Mouse (Mus musculus) ES-E14 (cell line): Measurements from ENCODE around the gene Trim69. TPM values are rescaled to one million over a fixed set of nuclear protein-coding genes. Genes with fewer than 3 reads are reported as not detected.

Experiments
- DNase-seq: peaks from one replicate; pipeline ENCODE4 v3.0.0-alpha.2; 2013; ENCODE audit warnings: low read depth, low spot score
- H3K27ac ChIP-seq: 2 replicates; pipeline ENCODE4 v1.5.1; 2012; ENCODE audit warnings: low read depth, mild to moderate bottlenecking, low read length, moderate library complexity, mixed read lengths; ENCODE audit not compliant: poor library complexity, insufficient read depth, severe bottlenecking
- H3K36me3 ChIP-seq: 2 replicates; pipeline ENCODE4 v1.6.1; 2012; ENCODE audit warnings: mild to moderate bottlenecking, low read length, moderate library complexity, mixed read lengths; ENCODE audit not compliant: control insufficient read depth, poor library complexity, insufficient read depth, severe bottlenecking
- H3K4me1 ChIP-seq, 2 experiments: fragments of 150-350 bp in 1 of 2; sonication (generic) in 1 of 2; 2 replicates each; pipeline ENCODE4 v1.6.1; 2012; ENCODE audit warnings: low read length in 2 of 2, mild to moderate bottlenecking in 1 of 2, mixed read lengths in 1 of 2; ENCODE audit not compliant: control insufficient read depth in 2 of 2, insufficient read depth in 2 of 2, poor library complexity in 1 of 2
- H3K4me3 ChIP-seq, 2 experiments: fragments of 150-350 bp in 1 of 2; sonication (generic) in 1 of 2; 2 replicates each; pipeline ENCODE4 v1.5.1; 2012; ENCODE audit warnings: low read length in 2 of 2, low read depth in 1 of 2, mild to moderate bottlenecking in 1 of 2, mixed read lengths in 1 of 2; ENCODE audit not compliant: insufficient read depth in 1 of 2, poor library complexity in 1 of 2, severe bottlenecking in 1 of 2
- H3K9ac ChIP-seq: 2 replicates; pipeline ENCODE4 v1.6.1; 2012; ENCODE audit warnings: low read depth, mild to moderate bottlenecking, low read length, mixed read lengths; ENCODE audit not compliant: poor library complexity, insufficient read depth, severe bottlenecking
- H3K9me3 ChIP-seq: fragments of 150-350 bp; sonication (generic); 2 replicates; pipeline ENCODE4 v1.6.1; 2012; ENCODE audit warnings: low read depth, mild to moderate bottlenecking, low read length; ENCODE audit not compliant: control insufficient read depth, insufficient read depth
- CHD2 ChIP-seq: IDR thresholded peaks from 2 replicates; pipeline ENCODE4 v1.6.1; 2014; ENCODE audit warnings: mild to moderate bottlenecking, low read depth, low read length, inconsistent platforms
- HCFC1 ChIP-seq: IDR thresholded peaks from 2 replicates; pipeline ENCODE4 v1.6.1; 2012; ENCODE audit warnings: low read length, inconsistent platforms, borderline replicate concordance; ENCODE audit not compliant: insufficient read depth
- MAFK ChIP-seq: IDR thresholded peaks from 2 replicates; pipeline ENCODE4 v1.6.1; 2014; ENCODE audit warnings: mild to moderate bottlenecking, low read depth, low read length, inconsistent platforms; ENCODE audit not compliant: insufficient read depth
- ZC3H11A ChIP-seq: IDR thresholded peaks from 2 replicates; pipeline ENCODE4 v1.6.1; 2012; ENCODE audit warnings: low read depth, mild to moderate bottlenecking, inconsistent platforms, low read length, borderline replicate concordance
- ZNF384 ChIP-seq: IDR thresholded peaks from 2 replicates; pipeline ENCODE4 v1.6.1; 2012; ENCODE audit warnings: low read depth, low read length, inconsistent platforms
- in situ Hi-C, 2 experiments: fragments of 600-800 bp; cut with MboI; formaldehyde crosslinking; loops; one replicate each; pipeline ENCODE4 v1.15.1; 2025; ENCODE audit warnings: low sequenced_read_pairs in 2 of 2, inconsistent platforms in 1 of 2; ENCODE audit not compliant: unreplicated experiment in 2 of 2
- total RNA-seq: library from RNA; depleted of rRNA; stranded (reverse); fragments of 300-350 nt; gene quantifications from 2 replicates; pipeline ENCODE4 v1.2.3, GENCODE M21; 2012

Gene Trim69
- total RNA-seq, 1 experiment: not detected

DNA sequence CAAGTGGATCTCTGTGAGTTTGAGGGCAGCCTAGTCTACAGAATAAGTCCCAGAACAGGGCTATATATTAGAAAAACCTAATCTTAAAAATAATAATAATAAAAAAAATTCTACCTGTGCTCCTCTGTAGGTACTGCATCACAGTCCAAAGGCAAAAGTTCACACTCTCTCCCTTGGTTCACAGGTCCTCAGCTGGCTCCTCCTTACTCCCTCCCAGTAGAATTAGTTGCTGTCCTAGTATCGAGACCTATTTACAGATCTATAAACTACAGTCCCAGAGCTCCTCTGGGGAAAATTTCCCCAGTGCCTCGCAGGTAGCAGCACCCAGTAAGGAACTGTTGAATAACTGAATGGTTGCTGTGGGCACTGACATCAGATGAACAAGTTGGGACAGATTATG lies 19.7 kb upstream of the Trim69 start:
- no peaks in the 10 kb centered on the region for H3K36me3 ChIP-seq
- H3K4me3 ChIP-seq: no peak overlapping the region
- no peaks in the 10 kb centered on the region for H3K4me1 ChIP-seq
- DNase-seq: no peak
- TF ChIP-seq ZC3H11A (no peak), ZNF384 (no peak), CHD2 (no peak), MAFK (no peak), HCFC1 (no peak)
- H3K9me3 ChIP-seq: no peaks in the 10 kb centered on the region
- no peak overlapping the region for H3K9ac ChIP-seq
- in situ Hi-C loops: no loop called here
- no peak overlapping the region for H3K27ac ChIP-seq

DNA sequence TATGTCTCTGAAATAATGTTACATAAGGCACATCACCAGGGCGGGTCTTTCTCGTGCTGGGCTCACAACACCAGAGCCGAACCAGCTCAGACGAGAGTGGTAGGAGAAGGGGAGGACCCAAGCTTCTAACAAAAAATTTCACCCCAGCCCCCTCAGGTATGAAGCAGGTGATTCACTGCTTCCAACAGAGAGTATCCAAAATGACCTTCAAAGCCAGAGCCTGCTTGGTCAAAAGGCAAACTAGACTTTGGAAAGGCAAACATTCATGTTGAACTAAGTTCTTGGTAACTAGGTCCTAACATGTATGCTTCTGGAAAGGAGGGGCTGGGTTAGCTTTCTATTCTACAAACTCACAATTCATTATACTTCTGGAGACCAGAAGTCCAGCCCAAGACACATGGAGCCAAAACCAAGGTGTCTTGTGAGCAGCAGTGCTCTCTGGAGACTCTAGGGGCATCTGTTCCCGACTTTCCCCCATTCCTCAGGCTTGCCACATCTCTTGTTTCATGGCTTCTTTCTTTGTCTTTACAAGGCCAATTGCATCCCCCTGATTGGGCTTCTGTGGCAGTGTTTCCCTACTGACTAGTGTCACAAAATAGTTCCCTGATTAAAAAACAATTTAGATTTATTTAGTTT lies 19.1 kb upstream of the Trim69 start:
- H3K9me3 ChIP-seq: no peaks in the 10 kb centered on the region
- no peaks in the 10 kb centered on the region for H3K4me1 ChIP-seq
- TF ChIP-seq MAFK: no peak
- no peak for TF ChIP-seq ZC3H11A
- TF ChIP-seq CHD2: no peak
- no peak for TF ChIP-seq HCFC1
- no peak for TF ChIP-seq ZNF384
- no peak overlapping the region for H3K9ac ChIP-seq
- H3K4me3 ChIP-seq: no peak overlapping the region
- H3K27ac ChIP-seq: no peak overlapping the region
- in situ Hi-C loops: no loop called here
- DNase-seq: no peak
- H3K36me3 ChIP-seq: no peaks in the 10 kb centered on the region

DNA sequence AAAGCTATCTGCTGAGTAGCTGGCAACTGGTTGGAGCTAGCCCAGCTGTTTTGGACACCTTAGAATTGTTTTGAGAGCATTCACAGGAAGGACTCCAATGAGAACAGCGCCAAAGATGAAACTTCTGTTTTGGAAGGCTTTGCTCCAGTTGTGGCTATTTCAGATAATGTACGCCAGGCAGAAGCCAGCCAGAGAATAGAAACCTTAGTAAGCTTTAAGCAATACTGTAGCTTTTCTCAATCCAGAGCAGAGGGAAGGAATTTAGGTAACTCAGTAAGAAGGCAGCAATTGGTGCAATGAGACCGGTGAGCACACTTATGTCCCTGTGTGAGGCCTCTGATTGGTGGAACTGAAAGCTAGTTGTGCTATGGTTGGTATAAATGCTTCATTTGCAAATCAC lies 17.4 kb upstream of the Trim69 start:
- no peak for DNase-seq
- Histone ChIP-seq H3K36me3 (no peaks in the 10 kb centered on the region), H3K9ac (no peak overlapping the region), H3K27ac (no peak overlapping the region), H3K4me1 (no peaks in the 10 kb centered on the region), H3K9me3 (no peaks in the 10 kb centered on the region), H3K4me3 (no peak overlapping the region)
- TF ChIP-seq MAFK (no peak), CHD2 (no peak), HCFC1 (no peak), ZNF384 (no peak), ZC3H11A (no peak)
- in situ Hi-C loops: no loop called here

DNA sequence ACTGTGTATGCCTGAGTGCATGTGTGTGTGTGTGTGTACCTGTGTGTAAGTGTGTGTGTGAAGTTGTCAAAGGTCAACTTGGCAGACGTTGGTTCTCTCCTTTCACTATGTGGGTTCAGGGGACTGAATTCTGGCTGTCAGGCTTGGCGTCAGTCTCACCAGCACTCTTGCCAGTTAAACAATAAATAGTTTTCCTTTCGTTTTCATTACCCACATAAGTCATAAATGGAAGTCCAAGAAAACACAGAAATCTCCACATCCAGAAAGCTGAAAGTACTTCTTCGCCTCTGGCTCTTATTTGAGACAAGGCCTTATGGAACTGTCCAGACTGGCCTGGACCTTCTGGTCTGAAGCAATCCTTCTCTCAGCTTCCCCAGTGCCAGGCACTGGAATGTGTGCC lies 14.7 kb upstream of the Trim69 start:
- Histone ChIP-seq H3K4me3 (no peak overlapping the region), H3K9ac (no peak overlapping the region), H3K9me3 (no peaks in the 10 kb centered on the region), H3K36me3 (no peaks in the 10 kb centered on the region), H3K27ac (no peak overlapping the region), H3K4me1 (0 out of 4 replicates have a peak, but pooled peaks cover 0 to 2% of the 10 kb centered on the region in 2 experiments)
- TF ChIP-seq CHD2: no peak
- TF ChIP-seq MAFK: no peak
- no peak for TF ChIP-seq ZNF384
- TF ChIP-seq HCFC1: no peak
- no peak for TF ChIP-seq ZC3H11A
- in situ Hi-C loops: no loop called here
- no peak for DNase-seq

DNA sequence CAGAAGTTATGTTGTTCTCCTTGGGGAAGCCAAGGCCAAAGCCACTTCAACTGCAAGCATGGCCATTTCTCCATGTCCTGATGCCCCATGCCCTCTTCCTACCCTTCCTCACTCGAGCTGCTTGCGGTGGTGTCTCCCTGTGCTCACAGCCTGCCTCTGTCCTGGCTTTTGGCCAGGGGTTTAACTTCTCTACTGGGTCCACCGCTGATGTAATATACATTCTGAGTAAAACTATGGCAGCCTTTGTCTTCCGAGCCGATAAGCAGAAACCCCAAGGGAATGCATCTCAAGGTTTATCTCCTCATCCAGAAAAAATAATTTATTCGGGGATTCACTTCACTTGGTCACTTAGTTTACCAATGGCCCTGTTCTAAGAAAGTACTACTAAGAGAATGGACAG lies 13.8 kb upstream of the Trim69 start:
- no peak for DNase-seq
- H3K9ac ChIP-seq: no peak overlapping the region
- in situ Hi-C loops: no loop called here
- no peaks in the 10 kb centered on the region for H3K9me3 ChIP-seq
- H3K4me3 ChIP-seq: no peak overlapping the region
- H3K27ac ChIP-seq: no peak overlapping the region
- H3K4me1 ChIP-seq: 0 out of 4 replicates have a peak, but pooled peaks cover 0 to 2% of the 10 kb centered on the region in 2 experiments
- TF ChIP-seq ZNF384 (no peak), CHD2 (no peak), ZC3H11A (no peak), HCFC1 (no peak), MAFK (no peak)
- H3K36me3 ChIP-seq: no peaks in the 10 kb centered on the region
